Mouse (Mus musculus): ENCODE measurements around the gene Arhgap25.

The Arhgap25 gene

DNA sequence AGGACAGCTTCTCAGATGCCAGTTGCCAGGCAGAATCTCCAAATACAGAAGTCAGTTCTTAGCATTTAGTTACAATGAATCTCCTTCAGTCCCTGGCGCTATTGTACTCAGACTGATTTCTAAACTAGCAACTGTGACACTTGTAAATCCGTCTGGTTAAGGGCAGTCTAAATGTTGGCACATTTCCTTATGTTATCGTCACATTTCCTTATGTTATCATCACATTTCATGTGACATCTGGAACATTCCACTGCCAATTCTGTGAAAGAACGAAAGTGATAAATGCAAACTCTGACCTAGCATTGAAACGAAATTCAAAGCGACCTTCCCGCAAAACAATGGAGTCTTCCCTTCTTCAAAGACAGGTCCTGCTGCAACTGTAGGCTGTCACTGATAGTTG, 87.8 kb downstream of the Arhgap25 start:
- DNase-seq (ENCODE audit: low spot score), result no peak

GRCm38 (mm10) chr6:87443253-87443652, 89.8 kb downstream of the Arhgap25 start:
- no peak for DNase-seq (ENCODE audit: low spot score)

GRCm38 (mm10) chr6:87436745-87437144, 96.3 kb downstream of the Arhgap25 start:
- DNase-seq (ENCODE audit: low spot score), result no peak

DNA sequence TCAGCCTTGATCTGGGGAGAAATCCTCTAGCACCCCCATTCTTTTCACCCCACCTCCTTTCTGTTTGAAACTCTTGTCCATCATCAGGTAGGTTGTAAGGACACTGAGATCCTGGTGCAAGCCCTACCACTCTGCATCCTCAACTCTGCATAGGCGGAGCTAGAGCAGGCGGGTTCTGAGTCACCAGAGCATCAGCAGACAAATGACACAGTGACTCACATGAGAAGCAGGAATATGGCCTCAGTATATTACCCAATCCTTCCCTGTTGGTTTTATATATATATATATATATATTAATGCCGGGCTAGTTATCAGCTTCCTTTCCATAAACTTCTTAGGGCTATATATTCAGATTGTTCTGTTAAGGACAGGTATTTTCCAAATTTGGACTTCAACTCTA, 97.3 kb downstream of the Arhgap25 start:
- no peak for DNase-seq (ENCODE audit: low spot score)

GRCm38 (mm10) chr6:87428487-87429044, 104.5 kb downstream of the Arhgap25 start, which contains the start of gene Bmp10:
TSS of gene Bmp10 (plus strand) at chr6:87428994.
- DNase-seq (ENCODE audit: low spot score), result no peak

GRCm38 (mm10) chr6:87427616-87428015, 105.4 kb downstream of the Arhgap25 start:
- no peak for DNase-seq (ENCODE audit: low spot score)

- no peak for DNase-seq (ENCODE audit: low spot score)
Observed at GRCm38 (mm10) chr6:87426954-87427353, 106.1 kb downstream of the Arhgap25 start.

GRCm38 (mm10) chr6:87424037-87424816, 108.8 kb downstream of the Arhgap25 start:
- no peak for DNase-seq (ENCODE audit: low spot score)

DNA sequence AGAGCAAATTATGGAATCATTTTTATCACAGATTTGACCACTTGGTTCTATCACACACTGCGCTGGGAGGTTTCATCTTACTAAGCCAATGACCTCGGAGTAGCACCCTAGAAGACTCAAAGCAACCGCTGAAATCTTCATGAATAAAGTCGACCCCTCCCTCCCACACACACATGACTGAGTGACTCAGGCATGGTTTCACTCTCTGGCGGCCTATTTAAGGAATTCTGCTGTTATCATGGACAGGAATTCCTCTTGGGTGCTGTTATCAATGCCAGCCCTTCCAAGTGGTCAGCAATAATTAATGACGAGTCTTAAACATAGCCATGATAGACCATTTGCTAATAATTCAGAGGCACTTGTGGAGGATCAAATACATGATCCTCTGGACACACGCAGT, 110.8 kb downstream of the Arhgap25 start:
- peak; percentile 5 for DNase-seq (ENCODE audit: low spot score)

- no peak for DNase-seq (ENCODE audit: low spot score)
Observed at GRCm38 (mm10) chr6:87412011-87412410, 121.0 kb downstream of the Arhgap25 start.

Data from lung, postnatal 25 days (tissue).